Mouse (Mus musculus): ENCODE measurements around the gene Rtn2. TPM values are rescaled to one million over a fixed set of nuclear protein-coding genes. Genes with fewer than 3 reads are reported as not detected.

Gene Rtn2
- total RNA-seq, 1 experiment: 9.9 TPM

GRCm38 (mm10) chr7:19314033-19314432, 31.6 kb downstream of the Rtn2 start:
- DNase-seq (ENCODE audit: low read depth, low spot score): no peak
- Histone ChIP-seq H3K36me3 (ENCODE audit: control insufficient read depth, insufficient read depth, low read length, poor library complexity, severe bottlenecking) (no peaks in the 10 kb centered on the region), H3K9me3 (ENCODE audit: control insufficient read depth, insufficient read depth, low read depth, low read length) (no peaks in the 10 kb centered on the region), H3K4me3 (ENCODE audit: insufficient read depth in 1 of 2, low read depth in 1 of 2, low read length in 2 of 2, poor library complexity in 1 of 2, severe bottlenecking in 1 of 2) (no peak overlapping the region), H3K9ac (ENCODE audit: insufficient read depth, low read depth, low read length, poor library complexity, severe bottlenecking) (no peak overlapping the region), H3K4me1 (ENCODE audit: control insufficient read depth in 2 of 2, insufficient read depth in 2 of 2, low read length in 2 of 2, poor library complexity in 1 of 2) (no peaks in the 10 kb centered on the region), H3K27ac (ENCODE audit: insufficient read depth, low read depth, low read length, poor library complexity, severe bottlenecking) (no peak overlapping the region)
- TF ChIP-seq MAFK (IDR thresholded peaks at IDR 0.05; ENCODE audit: insufficient read depth, low read depth, low read length): no peak
- TF ChIP-seq ZC3H11A (IDR thresholded peaks at IDR 0.05; ENCODE audit: borderline replicate concordance, low read depth, low read length): no peak
- no peak for TF ChIP-seq HCFC1 (IDR thresholded peaks at IDR 0.05; ENCODE audit: borderline replicate concordance, insufficient read depth, low read length)
- no peak for TF ChIP-seq CHD2 (IDR thresholded peaks at IDR 0.05; ENCODE audit: low read depth, low read length)
- no peak for TF ChIP-seq ZNF384 (IDR thresholded peaks at IDR 0.05; ENCODE audit: low read depth, low read length)
- in situ Hi-C loops (cut with MboI; ENCODE audit: low sequenced_read_pairs in 2 of 2, unreplicated experiment in 2 of 2): no loop called here

- Histone ChIP-seq H3K27ac (ENCODE audit: insufficient read depth, low read depth, low read length, poor library complexity, severe bottlenecking) (no peak overlapping the region), H3K9ac (ENCODE audit: insufficient read depth, low read depth, low read length, poor library complexity, severe bottlenecking) (no peak overlapping the region), H3K9me3 (ENCODE audit: control insufficient read depth, insufficient read depth, low read depth, low read length) (no peaks in the 10 kb centered on the region), H3K36me3 (ENCODE audit: control insufficient read depth, insufficient read depth, low read length, poor library complexity, severe bottlenecking) (no peaks in the 10 kb centered on the region), H3K4me1 (ENCODE audit: control insufficient read depth in 2 of 2, insufficient read depth in 2 of 2, low read length in 2 of 2, poor library complexity in 1 of 2) (peaks cover 0 to 4% of the 10 kb centered on the region in 2 experiments; a peak in 1 of 4 replicates), H3K4me3 (ENCODE audit: insufficient read depth in 1 of 2, low read depth in 1 of 2, low read length in 2 of 2, poor library complexity in 1 of 2, severe bottlenecking in 1 of 2) (no peak overlapping the region)
- TF ChIP-seq ZC3H11A (IDR thresholded peaks at IDR 0.05; ENCODE audit: borderline replicate concordance, low read depth, low read length) (no peak), ZNF384 (IDR thresholded peaks at IDR 0.05; ENCODE audit: low read depth, low read length) (no peak), MAFK (IDR thresholded peaks at IDR 0.05; ENCODE audit: insufficient read depth, low read depth, low read length) (no peak), HCFC1 (IDR thresholded peaks at IDR 0.05; ENCODE audit: borderline replicate concordance, insufficient read depth, low read length) (no peak), CHD2 (IDR thresholded peaks at IDR 0.05; ENCODE audit: low read depth, low read length) (no peak)
- in situ Hi-C loops (cut with MboI; ENCODE audit: low sequenced_read_pairs in 2 of 2, unreplicated experiment in 2 of 2): no loop called here
- no peak for DNase-seq (ENCODE audit: low read depth, low spot score)
Measured at GRCm38 (mm10) chr7:19316451-19317161, 34.2 kb downstream of the Rtn2 start.

GRCm38 (mm10) chr7:19318201-19318600, 35.8 kb downstream of the Rtn2 start:
- in situ Hi-C loops (cut with MboI; ENCODE audit: low sequenced_read_pairs in 2 of 2, unreplicated experiment in 2 of 2): no loop called here
- no peak overlapping the region for H3K9ac ChIP-seq (ENCODE audit: insufficient read depth, low read depth, low read length, poor library complexity, severe bottlenecking)
- peaks cover 0 to 4% of the 10 kb centered on the region in 2 experiments; a peak in 1 of 4 replicates for H3K4me1 ChIP-seq (ENCODE audit: control insufficient read depth in 2 of 2, insufficient read depth in 2 of 2, low read length in 2 of 2, poor library complexity in 1 of 2)
- TF ChIP-seq ZC3H11A (IDR thresholded peaks at IDR 0.05; ENCODE audit: borderline replicate concordance, low read depth, low read length) (no peak), MAFK (IDR thresholded peaks at IDR 0.05; ENCODE audit: insufficient read depth, low read depth, low read length) (no peak), CHD2 (IDR thresholded peaks at IDR 0.05; ENCODE audit: low read depth, low read length) (no peak), HCFC1 (IDR thresholded peaks at IDR 0.05; ENCODE audit: borderline replicate concordance, insufficient read depth, low read length) (no peak), ZNF384 (IDR thresholded peaks at IDR 0.05; ENCODE audit: low read depth, low read length) (no peak)
- H3K9me3 ChIP-seq (ENCODE audit: control insufficient read depth, insufficient read depth, low read depth, low read length): no peaks in the 10 kb centered on the region
- H3K27ac ChIP-seq (ENCODE audit: insufficient read depth, low read depth, low read length, poor library complexity, severe bottlenecking): no peak overlapping the region
- H3K36me3 ChIP-seq (ENCODE audit: control insufficient read depth, insufficient read depth, low read length, poor library complexity, severe bottlenecking): no peaks in the 10 kb centered on the region
- DNase-seq (ENCODE audit: low read depth, low spot score): no peak
- no peak overlapping the region for H3K4me3 ChIP-seq (ENCODE audit: insufficient read depth in 1 of 2, low read depth in 1 of 2, low read length in 2 of 2, poor library complexity in 1 of 2, severe bottlenecking in 1 of 2)

GRCm38 (mm10) chr7:19318676-19319075, 36.3 kb downstream of the Rtn2 start:
- no peak overlapping the region for H3K4me3 ChIP-seq (ENCODE audit: insufficient read depth in 1 of 2, low read depth in 1 of 2, low read length in 2 of 2, poor library complexity in 1 of 2, severe bottlenecking in 1 of 2)
- no peak for TF ChIP-seq ZC3H11A (IDR thresholded peaks at IDR 0.05; ENCODE audit: borderline replicate concordance, low read depth, low read length)
- DNase-seq (ENCODE audit: low read depth, low spot score): no peak
- in situ Hi-C loops (cut with MboI; ENCODE audit: low sequenced_read_pairs in 2 of 2, unreplicated experiment in 2 of 2): no loop called here
- H3K4me1 ChIP-seq (ENCODE audit: control insufficient read depth in 2 of 2, insufficient read depth in 2 of 2, low read length in 2 of 2, poor library complexity in 1 of 2): peaks cover 0 to 4% of the 10 kb centered on the region in 2 experiments; a peak in 1 of 4 replicates
- H3K9me3 ChIP-seq (ENCODE audit: control insufficient read depth, insufficient read depth, low read depth, low read length): no peaks in the 10 kb centered on the region
- H3K36me3 ChIP-seq (ENCODE audit: control insufficient read depth, insufficient read depth, low read length, poor library complexity, severe bottlenecking): no peaks in the 10 kb centered on the region
- no peak overlapping the region for H3K27ac ChIP-seq (ENCODE audit: insufficient read depth, low read depth, low read length, poor library complexity, severe bottlenecking)
- H3K9ac ChIP-seq (ENCODE audit: insufficient read depth, low read depth, low read length, poor library complexity, severe bottlenecking): no peak overlapping the region
